In genomic region chr10:130234576-130234975, GRCm38 (mm10) we compare ENCODE assay signal across 24 mouse cellular contexts. TPM values are rescaled to one million over a fixed set of nuclear protein-coding genes. Genes with fewer than 3 reads are reported as not detected.
A peak's percentile ranks its signal among the peaks of the same experiment; 100 is the strongest.
DNase-seq lines count a peak whose midpoint lies in the region; ATAC-seq lines count a peak whose summit lies in the region.
"Had no signal": no experiment of that assay in that cellular context is flagged by ENCODE, and none has a peak within 500 bp of the region (broad histone marks: within the 10 kb centered on the region; RNA-seq: fewer than 3 reads in every experiment).

No protein-coding gene starts in this region.

- no peak overlapping the region for H3K9ac ChIP-seq in forebrain, embryonic 11.5 days (ENCODE audit: low read length)
- H3K9ac ChIP-seq in forebrain, embryonic 15.5 days (replicated peaks), result no peak overlapping the region
- no peak overlapping the region for H3K9ac ChIP-seq in hindbrain, embryonic 12.5 days
- no peak overlapping the region for H3K9ac ChIP-seq in hindbrain, embryonic 16.5 days (ENCODE audit: low read depth, low read length)
- H3K9ac ChIP-seq in midbrain, embryonic 13.5 days (replicated peaks), result no peak overlapping the region
- no peak overlapping the region for H3K9ac ChIP-seq in midbrain, embryonic 16.5 days (ENCODE audit: low read depth, low read length)
- H3K9ac ChIP-seq: embryonic facial prominence, embryonic 13.5 days; intestine, embryonic 15.5 days had no signal

- H3K9me3 ChIP-seq in forebrain, embryonic 11.5 days (ENCODE audit: control insufficient read depth, low read length), result no peaks in the 10 kb centered on the region
- no peaks in the 10 kb centered on the region for H3K9me3 ChIP-seq in forebrain, embryonic 15.5 days
- no peaks in the 10 kb centered on the region for H3K9me3 ChIP-seq in hindbrain, embryonic 12.5 days (replicated peaks)
- no peaks in the 10 kb centered on the region for H3K9me3 ChIP-seq in hindbrain, embryonic 16.5 days (ENCODE audit: control insufficient read depth, low read length)
- H3K9me3 ChIP-seq in midbrain, embryonic 13.5 days, result no peaks in the 10 kb centered on the region
- H3K9me3 ChIP-seq in midbrain, embryonic 16.5 days (replicated peaks; ENCODE audit: control insufficient read depth, low read length, poor library complexity, severe bottlenecking), result no peaks in the 10 kb centered on the region
- H3K9me3 ChIP-seq: embryonic facial prominence, embryonic 13.5 days; heart, embryonic 10.5 days; intestine, embryonic 15.5 days had no signal

- H3K36me3 ChIP-seq in forebrain, embryonic 11.5 days (ENCODE audit: control insufficient read depth, insufficient read depth, low read length), result no peaks in the 10 kb centered on the region
- H3K36me3 ChIP-seq in forebrain, embryonic 15.5 days, result no peaks in the 10 kb centered on the region
- no peaks in the 10 kb centered on the region for H3K36me3 ChIP-seq in hindbrain, embryonic 12.5 days
- H3K36me3 ChIP-seq in hindbrain, embryonic 16.5 days (ENCODE audit: control insufficient read depth, insufficient read depth, low read length), result no peaks in the 10 kb centered on the region
- no peaks in the 10 kb centered on the region for H3K36me3 ChIP-seq in midbrain, embryonic 13.5 days
- no peaks in the 10 kb centered on the region for H3K36me3 ChIP-seq in midbrain, embryonic 16.5 days (ENCODE audit: control insufficient read depth, insufficient read depth, low read length)
- H3K36me3 ChIP-seq: embryonic facial prominence, embryonic 13.5 days; heart, embryonic 10.5 days; intestine, embryonic 15.5 days had no signal

- H3K4me3 ChIP-seq in forebrain, embryonic 11.5 days (ENCODE audit: low read depth, low read length), result no peak overlapping the region
- H3K4me3 ChIP-seq in forebrain, embryonic 15.5 days, result no peak overlapping the region
- no peak overlapping the region for H3K4me3 ChIP-seq in hindbrain, embryonic 12.5 days
- H3K4me3 ChIP-seq in hindbrain, embryonic 16.5 days (ENCODE audit: low read length), result no peak overlapping the region
- no peak overlapping the region for H3K4me3 ChIP-seq in midbrain, embryonic 13.5 days (replicated peaks)
- no peak overlapping the region for H3K4me3 ChIP-seq in midbrain, embryonic 16.5 days (ENCODE audit: low read depth, low read length)
- H3K4me3 ChIP-seq: embryonic facial prominence, embryonic 13.5 days; heart, embryonic 10.5 days; intestine, embryonic 15.5 days had no signal

- H3K4me2 ChIP-seq in forebrain, embryonic 11.5 days (ENCODE audit: low read depth, low read length, severe bottlenecking), result no peak overlapping the region
- no peak overlapping the region for H3K4me2 ChIP-seq in forebrain, embryonic 15.5 days (replicated peaks)
- H3K4me2 ChIP-seq in hindbrain, embryonic 12.5 days (replicated peaks), result no peak overlapping the region
- no peak overlapping the region for H3K4me2 ChIP-seq in hindbrain, embryonic 16.5 days (ENCODE audit: low read length)
- no peak overlapping the region for H3K4me2 ChIP-seq in midbrain, embryonic 13.5 days (replicated peaks)
- no peak overlapping the region for H3K4me2 ChIP-seq in midbrain, embryonic 16.5 days (ENCODE audit: low read length)
- H3K4me2 ChIP-seq: embryonic facial prominence, embryonic 13.5 days; intestine, embryonic 15.5 days had no signal

- DNase-seq in forebrain, embryonic 11.5 days (ENCODE audit: low spot score), result no peak
- no peak for DNase-seq in adrenal gland, postnatal 25 days
- DNase-seq: adrenal gland, postnatal 10 days; cerebellum, adult 18-20 months; cerebellum, adult 9-11 months; cerebellum, postnatal 36 days; gastrocnemius, postnatal 10 days; heart, adult 18-20 months; heart, postnatal 10 days; heart, postnatal 4 days had no signal

- ATAC-seq in forebrain, embryonic 11.5 days (replicated peaks; ENCODE audit: low FRiP score), result peak; percentile 43
- no peak for ATAC-seq in forebrain, embryonic 15.5 days (replicated peaks)
- ATAC-seq in hindbrain, embryonic 12.5 days (ENCODE audit: low FRiP score), result peak; percentile 77
- no peak for ATAC-seq in hindbrain, embryonic 16.5 days
- peak; percentile 55; the same call in 1 of the 2 replicates for ATAC-seq in midbrain, embryonic 13.5 days
- no peak for ATAC-seq in midbrain, embryonic 16.5 days
- ATAC-seq: forebrain, embryonic 14.5 days; intestine, embryonic 15.5 days had no signal

- no peak overlapping the region for H3K27ac ChIP-seq in forebrain, embryonic 11.5 days (ENCODE audit: low read depth, low read length)
- no peak overlapping the region for H3K27ac ChIP-seq in forebrain, embryonic 15.5 days (replicated peaks)
- H3K27ac ChIP-seq in hindbrain, embryonic 12.5 days, result no peak overlapping the region
- H3K27ac ChIP-seq in hindbrain, embryonic 16.5 days (ENCODE audit: low read depth, low read length), result no peak overlapping the region
- H3K27ac ChIP-seq in midbrain, embryonic 13.5 days, result no peak overlapping the region
- H3K27ac ChIP-seq in midbrain, embryonic 16.5 days (ENCODE audit: low read length), result no peak overlapping the region
- H3K27ac ChIP-seq: embryonic facial prominence, embryonic 13.5 days; heart, embryonic 10.5 days; intestine, embryonic 15.5 days had no signal

- WGBS in forebrain, embryonic 11.5 days, result 52% methylated on average over 1 of the region's 1 CpGs
- WGBS in forebrain, embryonic 15.5 days, result 47% methylated on average over 1 of the region's 1 CpGs
- WGBS in hindbrain, embryonic 12.5 days, result 22% methylated on average over 1 of the region's 1 CpGs
- WGBS in hindbrain, embryonic 16.5 days, result 23% methylated on average over 1 of the region's 1 CpGs
- WGBS in midbrain, embryonic 13.5 days, result 40% methylated on average over 1 of the region's 1 CpGs
- 27% methylated on average over 1 of the region's 1 CpGs for WGBS in midbrain, embryonic 16.5 days

- no peaks in the 10 kb centered on the region; the same call in 1 of the 2 replicates for H3K4me1 ChIP-seq in forebrain, embryonic 11.5 days (replicated peaks; ENCODE audit: control insufficient read depth, insufficient read depth, low read length)
- no peaks in the 10 kb centered on the region for H3K4me1 ChIP-seq in forebrain, embryonic 15.5 days
- H3K4me1 ChIP-seq in hindbrain, embryonic 12.5 days, result no peaks in the 10 kb centered on the region
- H3K4me1 ChIP-seq in hindbrain, embryonic 16.5 days (ENCODE audit: control insufficient read depth, insufficient read depth, low read depth, low read length), result no peaks in the 10 kb centered on the region
- peaks cover 7% of the 10 kb centered on the region for H3K4me1 ChIP-seq in midbrain, embryonic 13.5 days (replicated peaks)
- H3K4me1 ChIP-seq in midbrain, embryonic 16.5 days (ENCODE audit: control insufficient read depth, insufficient read depth, low read length), result no peaks in the 10 kb centered on the region
- H3K4me1 ChIP-seq: embryonic facial prominence, embryonic 13.5 days; heart, embryonic 10.5 days; intestine, embryonic 15.5 days had no signal

- no peaks in the 10 kb centered on the region for H3K27me3 ChIP-seq in forebrain, embryonic 11.5 days (ENCODE audit: control insufficient read depth, insufficient read depth, low read length)
- H3K27me3 ChIP-seq in forebrain, embryonic 15.5 days, result no peaks in the 10 kb centered on the region
- no peaks in the 10 kb centered on the region for H3K27me3 ChIP-seq in hindbrain, embryonic 12.5 days
- H3K27me3 ChIP-seq in hindbrain, embryonic 16.5 days (replicated peaks; ENCODE audit: control insufficient read depth, insufficient read depth, low read length), result no peaks in the 10 kb centered on the region
- no peaks in the 10 kb centered on the region for H3K27me3 ChIP-seq in midbrain, embryonic 13.5 days
- no peaks in the 10 kb centered on the region for H3K27me3 ChIP-seq in midbrain, embryonic 16.5 days (ENCODE audit: control insufficient read depth, insufficient read depth, low read depth, low read length)
- H3K27me3 ChIP-seq: embryonic facial prominence, embryonic 13.5 days; intestine, embryonic 15.5 days had no signal

RNA-seq across cellular contexts. Expression of gene Olfr827, which starts 20.4 kb away (rescaled TPM):
- not detected in 2 replicates for polyA plus RNA-seq in forebrain, embryonic 11.5 days (2014; fragmentation: Nextera tagmentation; extraction: Ambion mirVana)
- not detected in 2 replicates for polyA plus RNA-seq in forebrain, embryonic 15.5 days (2015; fragmentation: Nextera tagmentation; extraction: Ambion mirVana)
- not detected in 2 replicates for polyA plus RNA-seq in hindbrain, embryonic 12.5 days (2016; fragmentation: Nextera tagmentation; extraction: Ambion mirVana)
- not detected in 2 replicates for polyA plus RNA-seq in hindbrain, embryonic 16.5 days (2015; fragmentation: Nextera tagmentation; extraction: Ambion mirVana)
- polyA plus RNA-seq in midbrain, embryonic 13.5 days (2015; fragmentation: Nextera tagmentation; extraction: Ambion mirVana), result not detected in 2 replicates
- polyA plus RNA-seq in midbrain, embryonic 16.5 days (2015; fragmentation: Nextera tagmentation; extraction: Ambion mirVana), result not detected in 2 replicates
- not detected in 2 replicates for total RNA-seq in adrenal gland, postnatal 25 days (2021)
- total RNA-seq: adrenal gland, postnatal 10 days; gastrocnemius, postnatal 10 days; gastrocnemius, postnatal 4 days; heart, adult 18-20 months; heart, postnatal 10 days; heart, postnatal 4 days; MEL had no signal
- polyA plus RNA-seq: C2C12; embryonic facial prominence, embryonic 13.5 days; forebrain, embryonic 14.5 days; frontal cortex, adult 2 months; heart, embryonic 10.5 days; heart, embryonic 14.5 days; intestine, embryonic 15.5 days had no signal

RNA-seq across cellular contexts. Expression of gene Neurod4, which starts 45.5 kb away (rescaled TPM):
- polyA plus RNA-seq in forebrain, embryonic 11.5 days (2014; fragmentation: Nextera tagmentation; extraction: Ambion mirVana), result 6.2 and 7.3 TPM in 2 replicates
- polyA plus RNA-seq in forebrain, embryonic 15.5 days (2015; fragmentation: Nextera tagmentation; extraction: Ambion mirVana), result 4.3 and 5.2 TPM in 2 replicates
- 7.8 and 8.6 TPM in 2 replicates for polyA plus RNA-seq in hindbrain, embryonic 12.5 days (2016; fragmentation: Nextera tagmentation; extraction: Ambion mirVana)
- polyA plus RNA-seq in hindbrain, embryonic 16.5 days (2015; fragmentation: Nextera tagmentation; extraction: Ambion mirVana), result 1.5 and 1.6 TPM in 2 replicates
- polyA plus RNA-seq in midbrain, embryonic 13.5 days (2015; fragmentation: Nextera tagmentation; extraction: Ambion mirVana), result 5.9 and 7.9 TPM in 2 replicates
- 1.9 and 2.8 TPM in 2 replicates for polyA plus RNA-seq in midbrain, embryonic 16.5 days (2015; fragmentation: Nextera tagmentation; extraction: Ambion mirVana)
- 0.36 TPM in 1 of 2 replicates, not detected in the other for total RNA-seq in adrenal gland, postnatal 25 days (2021)
- total RNA-seq: gastrocnemius, postnatal 10 days; gastrocnemius, postnatal 4 days; heart, adult 18-20 months; heart, postnatal 10 days; heart, postnatal 4 days; MEL had no signal
- polyA plus RNA-seq: C2C12; heart, embryonic 14.5 days had no signal

RNA-seq across cellular contexts. Expression of gene Olfr826, which starts 50.6 kb away (rescaled TPM):
- polyA plus RNA-seq in forebrain, embryonic 11.5 days (2014; fragmentation: Nextera tagmentation; extraction: Ambion mirVana), result not detected in 2 replicates
- not detected in 2 replicates for polyA plus RNA-seq in forebrain, embryonic 15.5 days (2015; fragmentation: Nextera tagmentation; extraction: Ambion mirVana)
- polyA plus RNA-seq in hindbrain, embryonic 12.5 days (2016; fragmentation: Nextera tagmentation; extraction: Ambion mirVana), result not detected in 2 replicates
- polyA plus RNA-seq in hindbrain, embryonic 16.5 days (2015; fragmentation: Nextera tagmentation; extraction: Ambion mirVana), result not detected in 2 replicates
- polyA plus RNA-seq in midbrain, embryonic 13.5 days (2015; fragmentation: Nextera tagmentation; extraction: Ambion mirVana), result not detected in 2 replicates
- not detected in 2 replicates for polyA plus RNA-seq in midbrain, embryonic 16.5 days (2015; fragmentation: Nextera tagmentation; extraction: Ambion mirVana)
- total RNA-seq in adrenal gland, postnatal 25 days (2021), result not detected in 2 replicates
- total RNA-seq: adrenal gland, postnatal 10 days; gastrocnemius, postnatal 10 days; gastrocnemius, postnatal 4 days; heart, adult 18-20 months; heart, postnatal 10 days; heart, postnatal 4 days; MEL had no signal
- polyA plus RNA-seq: C2C12; embryonic facial prominence, embryonic 13.5 days; forebrain, embryonic 14.5 days; frontal cortex, adult 2 months; heart, embryonic 10.5 days; heart, embryonic 14.5 days; intestine, embryonic 15.5 days had no signal

Comparison
In these comparisons a context has a peak if more than half of its experiments do, and no peak if none do; other contexts are left out.
1. ATAC-seq: peak in forebrain, embryonic 11.5 days (single experiment), hindbrain, embryonic 12.5 days (single experiment) and midbrain, embryonic 13.5 days (single experiment); none in forebrain, embryonic 15.5 days (single experiment), hindbrain, embryonic 16.5 days (single experiment) and midbrain, embryonic 16.5 days (single experiment).